Mouse (Mus musculus): ENCODE data around the gene Susd6.

DNA sequence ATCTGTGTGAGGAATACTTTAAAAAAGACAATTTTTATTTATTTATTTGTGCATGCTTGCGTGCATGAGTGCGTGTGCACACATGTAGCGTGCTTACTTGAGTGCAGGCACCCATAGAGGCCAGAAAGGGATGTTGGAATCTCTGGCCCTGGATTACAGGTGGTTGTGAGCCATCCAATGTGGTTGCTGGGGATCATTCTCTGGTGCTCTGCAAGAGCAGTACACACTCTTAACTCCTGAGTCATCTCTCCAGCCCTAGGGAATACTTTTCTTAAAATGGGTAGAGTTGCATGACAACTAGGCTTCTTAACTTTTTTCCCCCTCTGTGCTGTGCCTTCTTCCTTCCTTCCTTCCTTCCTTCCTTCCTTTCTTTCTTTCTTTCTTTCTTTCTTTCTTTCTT, 9.8 kb downstream of the Susd6 start:
- no peak for TF ChIP-seq GATA1 (IDR thresholded peaks at IDR 0.05; ENCODE audit: borderline replicate concordance, low read length)
- no peak for TF ChIP-seq FLI1 (IDR thresholded peaks at IDR 0.05; ENCODE audit: low read length)
